Mouse (Mus musculus) telencephalon, adult 2 months (tissue): Measurements from ENCODE around the gene Midn.
A peak's percentile ranks its signal among the peaks of the same experiment; 100 is the strongest.
"Not testable (repeated sequence)": the region's sequence is repeated elsewhere in the genome, so short reads cannot be mapped to it uniquely, and the experiment has no call there.

ENCODE experiments used
- DNase-seq: peaks from one replicate; pipeline ENCODE4 v3.0.0-alpha.2; 2011; ENCODE audit warnings: low read depth, low spot score

Gene Midn

DNA sequence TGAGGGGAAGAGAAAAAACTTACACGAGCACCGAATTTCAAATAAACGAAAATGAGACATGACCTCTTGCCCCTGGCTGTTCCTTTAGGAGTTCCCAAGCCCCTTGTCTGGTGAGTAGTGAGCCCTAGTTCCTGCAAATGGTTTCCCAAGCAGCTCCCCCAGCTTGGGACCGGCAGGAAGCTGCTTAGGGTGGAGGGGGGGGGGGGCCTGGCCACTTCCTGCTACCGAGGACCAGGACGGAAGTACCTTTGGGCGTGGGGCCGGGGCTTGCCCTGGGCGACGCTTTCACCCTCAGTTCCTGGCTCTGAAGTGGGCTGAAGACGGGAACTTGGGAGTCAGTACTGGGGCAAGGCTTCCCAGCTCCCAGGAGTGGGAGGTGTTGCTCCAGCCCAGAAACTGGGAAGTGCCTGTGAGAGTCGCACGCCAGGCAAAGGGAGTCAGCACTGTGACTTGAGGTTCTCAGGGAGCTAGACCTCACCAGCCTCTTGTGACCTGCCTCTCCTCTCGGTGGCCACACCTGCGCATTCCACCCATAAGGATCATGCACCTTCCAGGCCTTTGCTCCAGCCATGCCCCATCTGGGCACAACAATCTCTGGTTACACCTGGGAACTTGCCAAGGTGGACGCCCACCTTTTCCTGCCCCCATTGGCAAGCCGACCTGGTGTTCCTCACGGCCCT, 10.4 kb downstream of the Midn start:
- DNase-seq = no peak

DNA sequence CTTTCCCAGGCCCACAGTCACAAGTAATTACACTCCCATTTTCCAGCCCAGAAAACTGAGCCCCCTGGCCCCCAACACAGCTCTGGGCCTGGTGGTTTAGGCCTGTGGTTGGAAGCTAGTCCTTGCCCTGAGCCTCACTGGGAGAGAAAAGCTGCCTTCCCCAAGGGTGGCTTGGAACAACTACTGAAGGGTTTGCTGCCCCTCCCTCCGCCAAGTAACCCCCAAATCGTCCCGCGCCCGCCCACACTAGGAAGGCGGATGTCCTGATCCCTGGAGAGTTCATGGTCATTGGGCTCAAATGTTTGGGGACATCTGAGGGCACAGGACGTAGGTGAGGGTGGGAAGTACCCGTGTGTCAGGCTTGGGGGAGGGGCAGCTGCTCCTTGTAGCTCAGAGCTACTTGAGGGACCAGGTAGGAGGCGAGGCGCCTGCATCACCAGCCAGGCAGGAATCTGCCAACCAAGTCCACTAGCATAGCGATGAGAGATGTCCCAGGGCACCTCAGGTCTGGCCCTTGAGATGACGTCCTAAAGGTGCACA, 11.0 kb downstream of the Midn start:
- no peak for DNase-seq

DNA sequence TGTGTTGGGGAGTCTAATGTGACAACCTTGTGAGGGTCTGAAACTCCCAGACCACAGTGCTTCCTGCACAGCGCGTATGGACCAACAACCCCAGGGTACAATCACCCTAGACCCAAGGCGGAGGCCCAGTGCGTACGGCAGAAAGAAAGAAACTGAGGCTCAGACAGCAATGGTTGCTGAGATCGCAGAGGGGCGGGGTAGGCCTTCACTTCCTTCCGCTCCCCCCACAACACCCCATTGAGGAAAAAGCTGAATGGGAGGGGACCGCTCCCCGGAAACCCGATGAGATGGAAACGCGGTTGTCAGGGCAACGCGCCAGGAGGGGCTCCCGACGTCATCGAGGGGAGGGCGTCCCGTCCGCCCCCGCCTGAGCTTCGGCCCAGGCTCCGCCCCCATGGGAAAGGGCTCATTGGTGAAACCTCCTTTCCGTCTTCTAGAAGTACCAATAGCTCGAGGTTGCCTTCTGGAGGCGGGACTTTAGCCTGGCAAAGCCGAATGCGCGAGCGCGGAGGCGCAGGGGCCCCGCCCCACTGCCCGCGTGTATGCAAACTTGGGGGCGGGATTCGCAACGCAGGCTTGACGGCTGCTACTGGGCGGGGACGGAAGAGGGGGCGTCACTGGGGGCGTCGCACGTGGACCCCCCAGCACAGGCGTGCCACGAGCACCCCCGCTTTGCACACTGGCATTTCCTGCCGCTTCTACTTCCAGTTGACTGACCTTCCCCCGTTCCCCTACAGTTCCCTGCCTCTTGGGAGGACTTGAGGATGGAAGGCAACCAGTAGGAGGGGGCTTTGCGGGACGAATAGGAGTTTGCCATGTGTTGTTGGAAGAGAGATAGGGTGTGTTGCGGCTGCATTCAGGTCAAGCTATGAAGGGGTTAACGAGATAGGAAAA, 11.7 kb downstream of the Midn start:
- DNase-seq = peak; percentile 98

DNA sequence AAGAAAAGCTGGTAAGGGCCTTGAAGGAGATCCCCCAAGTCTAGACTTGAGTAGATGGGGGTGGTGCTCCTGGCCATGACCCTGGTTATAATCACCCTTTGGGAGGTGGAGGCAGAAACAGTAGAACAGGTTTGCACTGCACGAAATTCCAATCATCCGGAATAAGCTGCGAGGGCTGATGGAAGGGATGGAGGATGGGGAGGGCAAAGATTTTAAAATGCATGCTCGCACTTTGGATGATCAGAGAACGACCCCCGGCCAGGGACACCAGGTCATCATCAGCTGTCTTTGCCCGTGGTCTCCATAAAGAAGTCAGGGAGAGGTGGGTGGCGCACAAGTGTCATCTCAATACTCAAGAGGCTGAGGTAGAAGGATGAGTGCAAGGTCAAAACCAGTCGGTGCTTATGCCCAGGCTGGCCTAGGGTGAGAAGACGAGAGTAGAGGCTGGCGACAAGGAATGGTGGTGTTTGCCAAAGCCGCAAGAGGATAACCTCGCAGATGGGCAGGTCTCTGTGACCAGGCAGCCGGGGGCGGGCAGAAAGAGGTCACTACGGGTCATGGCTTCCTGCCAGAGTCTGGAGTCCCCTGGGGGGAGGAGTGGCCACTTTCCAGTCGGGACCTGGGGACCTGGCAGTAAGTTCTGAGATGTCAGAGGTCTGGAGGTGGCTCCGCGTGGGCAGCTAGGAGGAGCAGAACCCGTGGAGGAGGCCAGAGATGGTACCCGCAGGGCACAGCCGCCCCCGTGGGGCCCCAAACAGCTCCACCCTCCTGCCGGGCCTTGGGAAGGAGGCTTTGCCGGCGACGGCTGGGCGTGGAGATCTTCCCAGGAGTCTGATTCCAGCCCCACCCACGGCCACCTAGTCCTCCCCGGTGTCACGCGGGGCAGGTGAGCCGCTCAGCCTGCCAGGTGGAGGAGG, 12.6 kb downstream of the Midn start:
- no peak for DNase-seq

DNA sequence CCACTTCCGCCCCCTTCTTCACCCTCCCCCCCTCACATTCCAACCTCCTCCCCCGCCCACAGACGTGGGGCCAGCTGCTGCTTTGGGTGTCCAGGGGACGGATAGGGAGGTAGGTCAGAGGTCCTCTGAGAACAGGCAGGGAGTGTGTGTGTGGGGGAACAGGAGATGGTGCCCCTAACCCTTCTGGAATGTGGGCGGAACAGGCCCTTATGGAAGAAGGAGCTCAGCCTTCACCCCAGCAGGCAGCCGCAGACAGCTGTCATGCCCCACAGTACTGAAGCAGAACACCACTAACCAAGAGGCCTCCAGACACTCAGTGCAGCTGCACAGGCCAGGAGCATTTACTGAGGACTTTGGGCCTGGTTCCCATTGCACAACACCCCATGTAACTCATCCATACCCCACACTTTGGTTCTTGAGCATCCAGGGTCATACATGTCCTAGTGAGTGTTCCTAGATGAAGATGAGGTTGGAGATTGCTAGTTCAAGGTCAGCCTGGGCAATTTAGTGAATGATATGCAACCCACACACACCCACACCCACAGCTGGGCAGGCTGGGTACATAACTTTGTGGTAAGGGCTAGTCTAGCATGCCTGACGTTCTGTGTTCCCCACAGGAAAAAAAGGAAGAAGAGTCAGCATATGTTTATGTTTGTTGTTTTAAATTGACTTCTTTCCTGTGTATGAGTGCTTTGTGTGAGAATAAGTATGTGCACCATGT, 13.6 kb downstream of the Midn start:
- no peak for DNase-seq

DNA sequence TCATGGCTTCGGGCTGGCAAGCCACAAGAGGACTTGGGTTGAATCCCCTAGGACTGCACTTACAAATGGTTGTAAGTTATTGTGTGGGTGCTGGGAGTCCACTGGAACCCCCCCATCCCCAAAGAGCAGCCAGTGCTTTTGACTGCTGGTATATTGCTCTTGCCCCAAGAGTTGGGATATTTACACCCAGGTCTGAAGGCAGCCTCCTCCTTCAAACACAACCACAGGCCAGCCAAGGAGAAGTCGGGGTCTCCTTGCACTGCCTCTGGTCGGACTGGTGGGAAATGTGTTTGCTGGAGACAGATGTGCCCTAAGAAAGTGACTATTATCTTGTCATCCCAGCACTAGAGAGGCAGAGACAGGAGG, 14.2 kb downstream of the Midn start:
- no peak for DNase-seq

DNA sequence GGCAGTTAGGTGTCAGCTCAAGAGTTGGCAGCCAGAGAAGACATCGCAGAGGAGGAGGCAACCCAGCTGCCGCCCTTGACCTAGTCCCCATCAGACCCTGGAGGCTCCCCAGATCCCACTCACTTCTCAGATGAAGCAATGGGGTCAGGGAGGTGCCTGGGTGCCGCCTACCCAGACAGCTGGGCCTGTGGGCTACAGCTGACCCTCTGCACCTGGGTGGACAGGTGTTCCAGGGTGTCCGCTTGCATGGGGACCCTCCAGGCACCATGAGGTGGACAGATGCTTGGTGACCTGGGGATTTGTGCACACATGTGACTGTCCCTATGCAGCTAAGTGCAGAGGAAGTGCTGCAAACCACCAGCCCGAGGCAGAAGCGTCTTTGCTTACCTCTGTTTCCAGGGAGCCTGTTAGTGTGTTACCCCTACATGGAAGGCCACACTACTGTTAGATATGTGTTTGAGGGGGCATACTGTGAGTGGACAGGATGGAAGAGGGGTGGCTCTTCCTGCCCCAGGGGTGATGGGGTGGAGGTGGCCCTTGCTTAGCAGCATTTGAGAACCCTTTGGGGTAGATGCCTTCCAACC, 14.7 kb downstream of the Midn start:
- DNase-seq = no peak

DNA sequence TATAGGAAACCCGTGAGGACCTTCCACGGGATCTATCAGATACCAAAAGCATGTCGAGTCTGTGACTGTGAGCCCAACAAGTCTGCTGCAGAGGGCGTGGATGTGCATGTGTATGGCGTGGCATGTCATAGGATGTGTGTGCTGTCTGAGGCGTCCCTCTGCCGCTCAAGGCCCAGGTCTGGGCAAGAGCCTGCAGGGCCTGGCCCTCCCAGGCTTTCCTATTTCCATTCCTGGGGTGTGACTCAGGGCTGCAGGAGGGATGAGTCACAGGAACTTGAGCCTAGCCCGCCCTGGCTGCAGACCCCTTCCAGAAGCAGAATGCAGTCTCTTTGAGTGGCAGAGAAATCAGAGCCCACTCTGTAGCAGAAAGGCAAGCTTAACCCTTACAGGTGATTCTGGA, 15.6 kb downstream of the Midn start:
- no peak for DNase-seq

DNA sequence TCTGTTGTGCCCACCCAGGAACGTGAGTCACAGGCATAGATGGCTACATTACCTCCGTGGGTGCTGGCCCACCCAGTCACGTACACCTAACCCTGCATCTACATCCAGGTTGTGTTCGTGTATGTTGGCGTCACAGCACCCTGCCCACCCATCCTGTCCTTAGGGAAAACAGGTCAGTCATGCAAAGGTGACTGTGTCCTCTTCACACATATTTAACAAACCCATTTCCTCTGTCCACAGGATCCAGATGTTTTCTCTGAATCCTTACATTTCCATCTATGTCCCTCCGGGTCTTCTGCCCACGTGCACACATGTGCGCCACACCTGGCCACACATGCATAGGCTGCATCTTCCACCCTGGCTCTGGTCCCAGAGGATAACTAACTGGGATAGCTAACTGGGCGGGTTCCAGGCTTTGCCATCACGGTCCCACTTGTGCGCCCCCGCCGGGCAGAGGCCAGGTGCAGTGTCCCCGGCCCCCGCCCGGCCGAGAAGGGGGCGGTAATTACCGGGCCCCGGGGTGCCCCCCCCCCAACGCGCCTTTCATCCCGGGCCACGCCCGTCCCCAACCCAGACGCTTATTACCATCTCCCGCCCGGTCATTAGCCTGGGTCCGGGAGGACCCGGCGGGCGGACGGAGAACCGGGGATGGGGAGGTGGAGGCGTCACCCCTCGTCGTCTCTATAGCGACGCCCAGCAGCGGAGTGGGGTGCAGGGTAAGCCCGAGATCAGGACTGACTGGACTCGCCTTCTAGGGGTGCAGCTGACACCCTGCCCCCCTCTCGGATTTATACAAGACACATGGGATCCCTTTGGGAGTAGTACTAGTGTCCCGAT, 16.3 kb downstream of the Midn start:
- DNase-seq = no peak

DNA sequence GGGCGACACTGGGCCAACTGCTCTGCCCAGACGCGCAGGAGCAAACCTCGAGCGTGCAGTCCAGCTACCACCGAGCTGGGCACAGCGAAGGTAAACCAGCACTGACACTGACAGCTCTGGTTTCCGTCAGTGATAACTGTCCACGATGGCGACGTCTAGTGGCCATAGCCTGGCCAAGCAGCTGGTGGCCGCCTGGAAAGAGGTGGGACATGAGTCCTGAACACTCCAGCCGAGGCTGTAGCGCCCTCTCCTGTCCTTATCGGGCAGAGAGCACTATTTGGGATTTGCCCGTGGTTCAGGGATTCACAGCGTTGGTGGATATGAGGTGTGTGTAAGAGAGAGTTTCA, 16.9 kb downstream of the Midn start:
- peak; percentile 93 for DNase-seq

DNA sequence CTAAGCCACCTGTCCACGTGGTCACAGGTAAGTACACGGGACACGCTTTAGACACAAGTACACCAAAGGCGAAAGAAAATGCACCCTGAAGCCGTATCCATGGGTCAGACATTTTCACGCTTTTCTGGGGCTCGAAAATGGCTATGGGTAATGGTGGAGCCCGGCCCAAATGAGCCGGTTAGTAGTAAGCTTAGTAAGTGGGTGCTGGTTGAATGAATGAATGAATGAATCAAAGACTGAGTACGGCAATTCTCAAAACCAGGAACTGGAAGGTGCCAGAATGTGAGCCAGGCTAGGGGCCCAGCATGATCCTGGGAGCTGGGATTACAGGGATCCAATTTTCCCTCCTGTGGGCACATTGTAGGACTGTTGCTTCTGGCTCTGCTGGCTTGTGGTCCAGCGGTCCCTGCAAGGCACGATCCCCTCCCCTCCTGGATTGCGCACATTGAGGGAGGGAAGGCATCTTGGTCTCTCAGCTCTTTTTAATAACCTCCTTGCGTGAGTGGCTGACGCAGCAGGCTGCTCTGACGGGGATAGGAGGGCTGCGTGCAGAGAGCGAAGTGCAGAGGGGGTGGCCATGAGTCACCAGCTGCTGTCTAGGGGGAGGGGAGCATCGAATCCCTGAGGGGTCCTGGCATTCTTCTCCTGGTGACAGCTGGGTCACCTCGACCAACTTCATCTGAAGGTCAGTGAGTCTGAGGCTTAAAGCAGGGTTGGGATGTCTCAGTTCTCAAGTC, 17.5 kb downstream of the Midn start, which contains the start of gene Cirbp:
Gene Cirbp, plus strand, starts transcription at position 594 of the 737 bp plus-strand sequence.
- peak; percentile 81 for DNase-seq

DNA sequence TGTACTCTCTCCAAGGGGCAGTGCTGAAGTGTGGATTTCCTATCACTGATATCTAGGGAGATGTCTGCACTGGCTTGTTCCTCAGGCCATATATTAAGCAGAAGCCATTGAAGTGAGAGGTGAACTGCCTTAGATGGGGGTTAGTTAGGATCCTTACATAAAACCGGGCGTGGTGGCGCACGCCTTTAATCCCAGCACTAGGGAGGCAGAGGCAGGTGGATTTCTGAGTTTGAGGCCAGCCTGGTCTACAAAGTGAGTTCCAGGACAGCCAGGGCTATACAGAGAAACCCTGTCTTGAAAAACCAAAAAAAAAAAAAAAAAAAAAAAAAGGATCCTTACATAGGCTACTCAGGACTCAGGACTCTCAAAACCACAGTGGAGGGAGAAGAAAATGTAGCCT, 18.1 kb downstream of the Midn start:
- DNase-seq = not testable (repeated sequence)

DNA sequence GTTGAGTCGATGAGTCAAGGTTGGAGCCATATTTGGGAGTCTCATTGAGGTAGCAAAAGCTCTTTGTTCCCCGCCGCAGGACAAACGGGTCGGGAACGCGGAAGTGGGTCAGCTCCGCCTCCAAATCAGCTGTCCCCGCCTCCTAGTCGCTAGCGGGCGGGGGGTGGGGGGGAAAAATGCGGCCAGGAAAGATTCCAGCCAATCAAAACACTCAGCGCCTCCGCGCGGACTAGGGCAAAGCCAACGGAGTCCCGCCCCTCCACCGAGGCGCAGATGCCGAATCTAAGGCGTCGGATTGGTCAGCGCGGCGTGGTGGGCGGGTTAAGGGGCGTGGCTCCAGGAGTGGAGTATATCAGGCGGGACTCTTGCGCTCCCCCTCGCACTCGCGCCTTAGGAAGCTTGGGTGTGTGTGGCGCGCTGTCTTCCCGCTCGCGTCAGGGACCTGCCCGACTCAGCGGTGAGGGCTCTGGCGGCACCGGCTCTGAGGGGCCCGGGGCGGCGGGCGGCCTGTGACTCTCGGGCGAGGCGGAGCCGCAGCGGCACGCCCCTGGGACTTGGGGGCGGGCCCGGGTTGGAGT, 19.5 kb downstream of the Midn start:
- DNase-seq = peak; percentile 98

DNA sequence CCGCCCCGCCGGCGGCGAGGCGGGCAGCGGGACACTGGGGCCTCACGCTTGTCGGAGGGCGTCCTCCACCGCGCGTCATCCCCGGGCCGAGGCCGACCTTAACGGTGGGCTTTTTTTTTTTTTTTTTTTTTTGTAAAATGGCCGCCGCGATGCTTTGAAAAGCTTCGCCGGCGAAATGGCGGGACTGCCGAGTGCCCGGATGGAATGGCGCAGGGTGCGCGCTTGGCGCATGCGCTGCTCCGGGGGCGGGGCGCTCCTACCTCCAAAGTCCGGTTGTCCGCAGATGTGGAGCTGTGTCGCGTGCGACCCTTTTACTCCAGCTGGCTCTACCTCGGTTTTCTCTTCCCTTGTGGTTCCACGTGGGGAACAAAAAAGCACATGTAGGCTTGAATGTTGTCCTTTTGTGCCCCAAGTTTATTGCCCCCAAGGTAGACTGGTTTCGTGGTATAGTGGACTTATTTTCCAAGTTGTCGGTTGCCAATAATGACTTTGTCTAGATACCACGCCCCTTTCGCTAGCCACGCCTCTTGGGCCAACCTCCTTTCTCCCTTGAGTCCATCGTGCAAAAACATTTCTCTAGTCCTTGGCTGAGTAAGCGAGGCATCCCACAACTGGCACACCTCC, 20.1 kb downstream of the Midn start:
- DNase-seq = no peak

DNA sequence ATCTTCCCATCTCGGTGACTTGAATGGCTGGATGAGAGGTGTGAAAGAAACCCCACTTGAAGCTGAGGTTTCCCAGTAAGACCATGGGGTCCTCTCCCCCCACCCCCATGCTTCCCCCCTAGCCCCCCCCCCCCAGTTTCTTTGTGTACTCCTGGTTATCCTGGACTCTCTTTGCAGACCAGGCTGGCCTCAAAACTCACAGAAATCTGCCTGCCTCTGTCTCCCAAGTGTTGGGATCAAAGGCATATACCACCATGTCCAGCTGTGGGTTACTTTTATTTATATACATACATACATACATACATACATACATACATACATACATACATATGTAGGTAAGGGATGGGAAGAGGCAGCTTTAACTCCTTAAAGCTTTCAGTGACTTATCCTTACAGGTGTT, 21.0 kb downstream of the Midn start:
- no peak for DNase-seq

DNA sequence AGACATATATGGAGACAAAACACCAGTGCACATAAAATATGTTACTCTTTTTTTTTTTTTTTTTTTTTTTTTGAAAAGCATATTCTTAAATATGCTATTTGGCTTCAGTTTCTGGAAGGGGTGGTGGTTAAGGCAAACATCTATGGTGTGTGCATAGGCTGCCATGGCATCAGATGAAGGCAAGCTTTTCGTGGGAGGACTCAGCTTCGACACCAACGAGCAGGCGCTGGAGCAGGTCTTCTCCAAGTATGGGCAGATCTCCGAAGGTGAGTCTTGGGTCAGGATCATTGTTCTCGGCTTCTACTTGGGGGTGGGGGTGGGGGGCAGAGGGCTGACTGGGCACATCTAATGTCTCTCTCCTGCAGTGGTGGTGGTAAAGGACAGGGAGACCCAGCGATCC, 21.6 kb downstream of the Midn start:
- no peak for DNase-seq

DNA sequence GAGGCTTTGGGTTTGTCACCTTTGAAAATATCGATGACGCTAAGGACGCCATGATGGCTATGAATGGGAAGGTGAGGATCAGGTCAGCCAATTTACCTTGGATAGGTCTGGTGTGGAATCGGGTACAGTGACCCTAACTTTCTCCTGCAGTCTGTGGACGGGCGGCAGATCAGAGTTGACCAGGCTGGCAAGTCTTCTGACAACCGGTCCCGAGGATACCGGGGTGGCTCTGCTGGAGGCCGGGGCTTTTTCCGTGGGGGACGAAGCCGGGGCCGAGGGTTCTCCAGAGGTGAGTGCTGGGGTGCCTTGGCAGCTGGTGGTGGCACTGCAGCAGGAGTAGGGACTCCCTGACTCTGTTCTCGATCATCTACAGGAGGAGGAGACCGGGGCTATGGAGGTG, 22.0 kb downstream of the Midn start:
- no peak for DNase-seq

DNA sequence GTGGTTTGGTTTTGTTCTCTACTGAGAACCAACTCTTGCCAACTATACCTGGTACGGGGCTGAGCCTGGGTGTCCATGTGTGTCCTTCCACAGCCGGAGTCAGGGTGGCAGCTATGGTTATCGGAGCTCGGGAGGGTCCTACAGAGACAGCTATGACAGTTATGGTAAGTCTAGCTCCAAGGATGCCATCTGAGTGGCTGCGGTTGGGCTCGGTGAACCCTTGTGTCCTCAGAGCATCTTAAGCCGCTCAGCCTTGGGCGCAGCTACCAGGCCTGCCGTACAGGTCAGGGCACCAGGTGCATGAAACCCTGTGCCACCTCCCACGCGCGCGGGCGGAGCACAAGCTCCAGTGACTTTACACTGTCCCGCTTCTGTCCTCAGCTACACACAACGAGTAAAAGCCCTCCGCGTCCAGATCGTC, 22.5 kb downstream of the Midn start:
- no peak for DNase-seq
